Mouse (Mus musculus) layer of hippocampus, postnatal 36 days (tissue): ENCODE measurements around the gene Foxm1. TPM values are rescaled to one million over a fixed set of nuclear protein-coding genes. Genes with fewer than 3 reads are reported as not detected.

Experiments used
- DNase-seq, 2 experiments: peaks; one replicate each; pipeline ENCODE4 v3.0.0; 2022
- total RNA-seq, 2 experiments: library from RNA; stranded (reverse); gene quantifications; 2 replicates each; pipeline ENCODE4 v1.2.3; 2021

The Foxm1 gene
- total RNA-seq, 2 experiments from 2014 or later = 1.6 to 2.2 TPM

DNA sequence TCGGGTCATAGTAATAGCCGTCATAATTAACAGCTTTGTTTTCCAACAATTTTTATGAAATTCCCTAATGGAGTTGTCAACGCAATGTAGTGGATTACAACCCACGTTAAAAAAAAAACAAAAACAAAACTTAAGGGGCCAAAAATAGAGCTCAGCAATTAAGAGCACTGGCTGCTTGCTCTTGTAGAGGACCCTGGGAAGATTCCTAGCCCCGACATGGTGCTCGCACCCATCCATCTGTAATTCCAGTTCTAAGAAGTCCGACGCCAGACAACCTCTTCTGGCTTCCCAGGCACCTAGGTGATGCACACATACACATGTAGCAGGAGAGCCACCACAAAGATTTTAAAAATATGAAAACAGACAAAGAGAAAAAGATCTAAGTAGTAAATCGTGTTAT lies 62.3 kb downstream of the Foxm1 start:
- DNase-seq = no peak

Other genes with a start within 250 kb of the Foxm1 start
- 10 to 100 TPM; 52.5 to 52.8 TPM for gene Tspan9, start 219.4 kb upstream of the Foxm1 start, total RNA-seq
- 1 to 10 TPM in 1 of 2 experiments, under 1 TPM in 1; 0.57 to 1.1 TPM for gene Tead4, start 62.1 kb upstream of the Foxm1 start, total RNA-seq
- gene Tulp3, start 7.1 kb upstream of the Foxm1 start, total RNA-seq = 10 to 100 TPM; 19.6 to 24.0 TPM
- gene Rhno1, start 56 bp upstream of the Foxm1 start, total RNA-seq = 10 to 100 TPM; 20.4 to 20.8 TPM
- gene Tex52, start 12.5 kb downstream of the Foxm1 start, total RNA-seq = 1 to 10 TPM in 1 of 2 experiments, under 1 TPM in 1; 0.68 to 1.5 TPM
- not detected for gene Gm44596, start 12.5 kb downstream of the Foxm1 start, total RNA-seq
- 10 to 100 TPM; 16.0 to 18.1 TPM for gene Nrip2, start 36.3 kb downstream of the Foxm1 start, total RNA-seq
- 10 to 100 TPM; 18.2 to 25.4 TPM for gene Itfg2, start 62.0 kb downstream of the Foxm1 start, total RNA-seq
- gene Fkbp4, start 75.7 kb downstream of the Foxm1 start, total RNA-seq = 100 to 1,000 TPM; 123 to 134 TPM
- gene Pzp, start 163.8 kb downstream of the Foxm1 start, total RNA-seq = not detected
- gene A2ml1, start 218.6 kb downstream of the Foxm1 start, total RNA-seq = 10 to 100 TPM; 12.1 to 13.3 TPM